Mouse (Mus musculus) testis, adult 2 months (tissue): Measurements from ENCODE around the gene Cbfa2t3.

Source experiments
- CTCF ChIP-seq: fragments of 200-500 bp; IDR thresholded peaks from 2 replicates; pipeline ENCODE4 v1.5.1; 2012; ENCODE audit warnings: low read depth, mild to moderate bottlenecking, inconsistent platforms, low read length, moderate library complexity; ENCODE audit not compliant: control insufficient read depth, insufficient read depth, insufficient replicate concordance
- POLR2A ChIP-seq: fragments of 200-500 bp; IDR thresholded peaks from 2 replicates; pipeline ENCODE4 v1.6.1; 2012; ENCODE audit warnings: low read depth, mild to moderate bottlenecking, inconsistent platforms, low read length, moderate library complexity; ENCODE audit not compliant: control insufficient read depth

DNA sequence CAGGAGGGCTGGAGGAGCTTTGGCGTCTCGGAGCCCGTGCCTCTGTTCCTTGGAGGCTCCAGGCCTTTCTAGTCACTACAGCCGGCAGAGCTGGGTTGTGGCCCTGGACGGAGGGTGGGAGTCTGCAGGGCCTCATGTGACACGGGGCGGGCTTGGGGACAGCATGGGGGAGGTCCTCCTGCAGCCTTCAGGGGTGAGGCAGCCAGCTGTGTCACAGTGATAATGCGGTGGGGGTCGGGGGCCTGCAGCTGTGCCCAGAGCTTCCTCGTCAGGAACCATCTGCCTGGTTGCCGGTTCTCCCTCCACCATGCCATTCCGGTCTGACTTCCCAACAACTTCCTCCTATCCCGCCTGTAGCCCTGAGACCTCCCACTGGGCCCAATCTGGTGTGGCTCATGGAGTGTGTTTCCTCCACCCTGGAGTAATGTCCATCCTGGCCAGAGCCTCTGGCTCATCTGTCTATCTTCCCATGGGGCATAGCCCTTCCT, at the start of gene Cbfa2t3:
- TF ChIP-seq CTCF (no peak), POLR2A (no peak)
